Mouse (Mus musculus) frontal cortex, postnatal 25 days (tissue): ENCODE measurements at regions not wholly inside any gene's neighbourhood (a gene's known extent, or its start where the extent isn't known, plus 50 kb on each side); places are given as distances from the start of the nearest gene placed in this dataset.

Source experiments
- DNase-seq, 2 experiments: peaks; one replicate each; pipeline ENCODE4 v3.0.0; 2022; ENCODE audit warnings: low spot score in 2 of 2

GRCm38 (mm10) chr6:104038853-104039252, 453.7 kb upstream of the Cntn6 start:
- no peak for DNase-seq

GRCm38 (mm10) chr6:104040450-104040849, 452.1 kb upstream of the Cntn6 start:
- no peak for DNase-seq

DNA sequence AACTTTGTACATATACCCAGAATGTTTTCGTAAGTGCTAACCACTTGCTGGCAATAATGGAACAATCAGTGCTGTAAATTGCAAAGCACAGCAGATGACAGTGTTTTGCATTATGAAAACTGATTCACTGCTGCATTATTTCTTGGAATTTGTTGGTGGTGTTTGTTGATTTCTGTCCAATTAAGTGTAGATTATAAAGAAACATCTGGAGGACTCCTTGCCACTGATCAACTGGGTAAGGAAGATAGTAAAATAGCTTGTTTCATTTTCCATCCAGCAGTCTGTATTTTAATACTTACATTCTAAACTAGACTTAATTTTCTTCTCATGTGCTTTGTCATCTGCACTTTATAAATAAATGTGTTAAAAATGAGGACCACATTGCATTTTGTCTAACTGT, 436.6 kb upstream of the Cntn6 start:
- DNase-seq = no peak

DNA sequence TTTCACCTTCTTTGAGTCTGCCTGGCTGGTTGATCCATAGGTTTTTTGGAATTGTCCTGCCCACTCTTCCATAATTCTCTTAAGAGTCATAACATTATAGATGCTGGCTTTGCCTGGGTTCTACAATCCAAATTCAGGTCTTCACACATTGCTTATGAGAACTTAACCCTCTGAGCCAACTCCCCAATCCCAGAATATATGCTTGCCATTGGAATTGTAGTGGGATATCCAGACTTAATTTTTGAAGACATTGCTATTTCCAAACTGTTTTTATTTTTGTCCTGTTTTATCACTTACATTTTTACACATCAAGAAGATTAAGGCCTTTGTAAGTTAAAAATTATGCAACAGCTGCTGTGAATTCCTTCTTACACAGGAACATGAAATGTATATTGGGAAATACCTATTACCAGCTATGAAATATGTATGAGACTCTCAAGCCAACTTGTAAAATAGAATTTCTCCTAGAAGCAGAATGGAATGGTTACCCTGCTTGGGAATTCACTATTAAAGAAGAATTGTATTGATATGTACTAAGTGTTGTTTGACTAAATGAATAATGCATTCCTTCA, 430.8 kb upstream of the Cntn6 start:
- no peak for DNase-seq

- no peak for DNase-seq
These were observed 412.0 kb upstream of the Cntn6 start for GRCm38 (mm10) chr6:104080581-104080980.

DNA sequence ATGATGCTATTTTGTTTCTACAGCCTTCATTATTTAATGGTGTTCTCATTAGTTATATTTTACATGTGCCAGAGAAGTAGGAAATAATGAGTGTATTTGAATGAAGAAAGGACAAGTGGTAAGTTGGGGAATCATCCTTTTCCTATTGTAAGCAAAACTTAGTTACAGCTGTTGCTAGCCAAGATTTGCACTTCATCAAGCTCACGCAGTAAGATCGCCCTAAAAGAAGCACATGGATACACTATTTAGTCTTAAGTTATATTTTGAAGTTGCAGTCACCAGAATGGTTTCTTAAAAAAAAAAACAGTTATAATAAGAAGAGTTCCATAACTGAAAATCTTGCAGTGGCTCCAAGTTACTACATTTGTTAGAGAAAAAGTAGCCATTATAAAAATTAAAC, 410.3 kb upstream of the Cntn6 start:
- DNase-seq = no peak

DNA sequence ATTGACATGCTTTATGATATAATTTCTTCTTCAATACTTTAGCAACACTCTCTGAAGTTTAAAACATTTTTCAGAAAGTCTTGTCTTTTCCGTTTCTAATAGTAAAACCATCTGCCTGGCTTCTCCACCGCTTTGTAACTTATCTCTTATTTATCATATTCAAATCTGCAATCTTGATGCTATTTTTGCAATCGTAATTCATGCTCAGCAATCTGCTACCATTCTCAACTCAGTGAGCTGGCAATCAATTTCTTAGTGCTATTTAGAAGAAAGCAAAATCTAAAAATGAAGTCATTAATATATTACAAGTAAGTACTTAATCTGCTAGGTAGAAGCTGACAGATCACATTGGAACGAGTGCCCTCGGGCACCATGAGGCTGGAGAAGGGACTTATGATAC, 384.2 kb upstream of the Cntn6 start:
- DNase-seq = no peak
